Mouse (Mus musculus) kidney, embryonic 14.5 days (tissue): ENCODE data around the gene Fn3k. TPM values are rescaled to one million over a fixed set of nuclear protein-coding genes. Genes with fewer than 3 reads are reported as not detected.

ENCODE experiments used
- ATAC-seq: fragments of 200-750 bp; cut with Nextera tagmentation; 2 replicates; pipeline ENCODE4 v1.8.0; 2017; ENCODE audit warnings: moderate number of reproducible peaks, mild to moderate bottlenecking, moderate TSS enrichment, moderate library complexity; ENCODE audit not compliant: low FRiP score, low TSS enrichment
- H3K27ac ChIP-seq: fragments of 300-500 bp; sonication (generic); 2 replicates; pipeline ENCODE4 v1.5.1; 2014; ENCODE audit warnings: low read depth, mild to moderate bottlenecking, low read length, moderate library complexity, mixed read lengths
- H3K27me3 ChIP-seq: fragments of 300-500 bp; sonication (generic); 2 replicates; pipeline ENCODE4 v1.6.1; 2014; ENCODE audit warnings: mild to moderate bottlenecking, low read length; ENCODE audit not compliant: control insufficient read depth, insufficient read depth
- H3K36me3 ChIP-seq: fragments of 300-500 bp; sonication (generic); 2 replicates; pipeline ENCODE4 v1.6.1; 2014; ENCODE audit warnings: low read length, mixed read lengths; ENCODE audit not compliant: control insufficient read depth, insufficient read depth
- H3K4me1 ChIP-seq: fragments of 300-500 bp; sonication (generic); 2 replicates; pipeline ENCODE4 v1.6.1; 2014; ENCODE audit warnings: low read length, mixed read lengths; ENCODE audit not compliant: control insufficient read depth, insufficient read depth
- H3K4me2 ChIP-seq: fragments of 300-500 bp; sonication (generic); replicated peaks from 2 replicates; pipeline ENCODE4 v1.6.1; 2014; ENCODE audit warnings: low read depth, mild to moderate bottlenecking, low read length
- H3K4me3 ChIP-seq: fragments of 300-500 bp; sonication (generic); 2 replicates; pipeline ENCODE4 v1.5.1; 2014; ENCODE audit warnings: mild to moderate bottlenecking, low read length
- H3K9ac ChIP-seq: fragments of 300-500 bp; sonication (generic); 2 replicates; pipeline ENCODE4 v1.6.1; 2014; ENCODE audit warnings: low read depth, mild to moderate bottlenecking, low read length, moderate library complexity
- H3K9me3 ChIP-seq: fragments of 300-500 bp; sonication (generic); 2 replicates; pipeline ENCODE4 v1.6.1; 2016; ENCODE audit warnings: low read length; ENCODE audit not compliant: control insufficient read depth
- WGBS: fragments of 180-500 bp; shearing (Covaris S2); extraction: QIAGEN DNeasy Blood & Tissue Kit; methylation state at CpG from one replicate; pipeline ENCODE4 v1.1.7; 2014; 5-methylcytosine and 5-hydroxymethylcytosine counted together
- polyA plus RNA-seq: library from polyadenylated mRNA; unstranded; fragments of >200 nt; fragmentation: Nextera tagmentation; extraction: Ambion mirVana; gene quantifications from 2 replicates; pipeline ENCODE4 v1.2.1, GENCODE M21; 2014

Fn3k gene
- polyA plus RNA-seq, 1 experiment from 2014 or later: 0.81 TPM

GRCm38 (mm10) chr11:121417971-121418370 lies 16.7 kb upstream of the Fn3k start:
- Histone ChIP-seq H3K27me3 (no peaks in the 10 kb centered on the region), H3K27ac (no peak overlapping the region), H3K4me3 (no peak overlapping the region), H3K4me1 (no peaks in the 10 kb centered on the region; the same call in 1 of the 2 replicates), H3K4me2 (no peak overlapping the region), H3K36me3 (no peaks in the 10 kb centered on the region), H3K9me3 (no peaks in the 10 kb centered on the region), H3K9ac (no peak overlapping the region)
- no peak for ATAC-seq
- WGBS: 88% methylated on average over 5 of the region's 5 CpGs

GRCm38 (mm10) chr11:121418932-121419331 lies 15.8 kb upstream of the Fn3k start:
- 48% methylated on average over 2 of the region's 2 CpGs for WGBS
- H3K36me3 ChIP-seq: no peaks in the 10 kb centered on the region
- no peaks in the 10 kb centered on the region; the same call in 1 of the 2 replicates for H3K4me1 ChIP-seq
- H3K4me2 ChIP-seq: no peak overlapping the region
- H3K4me3 ChIP-seq: no peak overlapping the region
- H3K9me3 ChIP-seq: no peaks in the 10 kb centered on the region
- H3K27ac ChIP-seq: no peak overlapping the region
- no peaks in the 10 kb centered on the region for H3K27me3 ChIP-seq
- no peak for ATAC-seq
- H3K9ac ChIP-seq: no peak overlapping the region

GRCm38 (mm10) chr11:121420379-121420778 lies 14.3 kb upstream of the Fn3k start:
- 58% methylated on average over 5 of the region's 5 CpGs for WGBS
- Histone ChIP-seq H3K27ac (no peak overlapping the region), H3K36me3 (no peaks in the 10 kb centered on the region), H3K9me3 (no peaks in the 10 kb centered on the region), H3K4me2 (peak overlapping the region; percentile 74), H3K9ac (no peak overlapping the region), H3K4me3 (peak overlapping the region; percentile 77), H3K4me1 (no peaks in the 10 kb centered on the region; the same call in 1 of the 2 replicates), H3K27me3 (no peaks in the 10 kb centered on the region)
- no peak for ATAC-seq

GRCm38 (mm10) chr11:121420830-121421552 lies 13.7 kb upstream of the Fn3k start, which contains the start of gene Fn3krp:
TSS of gene Fn3krp (plus strand) at chr11:121421401.
- peak within 1 kb of the TSS; percentile 77 for H3K4me3 ChIP-seq
- no peaks in the 10 kb centered on the region for H3K27me3 ChIP-seq
- WGBS: 2% methylated on average over 28 of the region's 28 CpGs
- H3K9ac ChIP-seq: peak within 1 kb of the TSS; percentile 73
- H3K9me3 ChIP-seq: no peaks in the 10 kb centered on the region
- peak; percentile 99 for ATAC-seq
- H3K27ac ChIP-seq: peak within 1 kb of the TSS; percentile 73
- no peaks in the 10 kb centered on the region; the same call in 1 of the 2 replicates for H3K4me1 ChIP-seq
- H3K4me2 ChIP-seq: peak within 1 kb of the TSS; percentile 86
- no peaks in the 10 kb centered on the region for H3K36me3 ChIP-seq

- whole genome bisulfite sequencing: 1% methylated on average over 24 of the region's 28 CpGs
- ATAC-seq: no peak; the same call in 1 of the 2 replicates
- H3K36me3 ChIP-seq: no peaks in the 10 kb centered on the region
- H3K4me1 ChIP-seq: no peaks in the 10 kb centered on the region; the same call in 1 of the 2 replicates
- no peaks in the 10 kb centered on the region for H3K9me3 ChIP-seq
- H3K9ac ChIP-seq: peak overlapping the region; percentile 73
- H3K4me3 ChIP-seq: peak overlapping the region; percentile 77
- H3K27ac ChIP-seq: no peak overlapping the region; the same call in 1 of the 2 replicates
- H3K27me3 ChIP-seq: no peaks in the 10 kb centered on the region
- peak overlapping the region; percentile 86 for H3K4me2 ChIP-seq
Measured at GRCm38 (mm10) chr11:121421553-121422173, 13.1 kb upstream of the Fn3k start.

- ATAC-seq: no peak
- Histone ChIP-seq H3K9ac (no peak overlapping the region), H3K27me3 (no peaks in the 10 kb centered on the region), H3K4me3 (no peak overlapping the region), H3K4me2 (no peak overlapping the region), H3K36me3 (peaks cover 12% of the 10 kb centered on the region; the same call in 1 of the 2 replicates), H3K27ac (no peak overlapping the region), H3K9me3 (no peaks in the 10 kb centered on the region), H3K4me1 (peaks cover 8% of the 10 kb centered on the region; the same call in 1 of the 2 replicates)
- WGBS: 84% methylated on average over 4 of the region's 4 CpGs
Measured at GRCm38 (mm10) chr11:121433397-121433796, 1.3 kb upstream of the Fn3k start.

GRCm38 (mm10) chr11:121437236-121437635 lies 2.5 kb downstream of the Fn3k start:
- Histone ChIP-seq H3K36me3 (no peaks in the 10 kb centered on the region), H3K9me3 (no peaks in the 10 kb centered on the region), H3K4me3 (no peak overlapping the region), H3K4me1 (peaks cover 8% of the 10 kb centered on the region; the same call in 1 of the 2 replicates), H3K4me2 (no peak overlapping the region), H3K27ac (no peak overlapping the region), H3K9ac (no peak overlapping the region), H3K27me3 (no peaks in the 10 kb centered on the region)
- no peak for ATAC-seq
- 76% methylated on average over 5 of the region's 5 CpGs for WGBS

GRCm38 (mm10) chr11:121439686-121440292 lies 5.1 kb downstream of the Fn3k start:
- Histone ChIP-seq H3K9ac (no peak overlapping the region), H3K4me3 (no peak overlapping the region), H3K4me1 (peaks cover 3% of the 10 kb centered on the region; the same call in 1 of the 2 replicates), H3K27ac (no peak overlapping the region), H3K36me3 (no peaks in the 10 kb centered on the region), H3K9me3 (no peaks in the 10 kb centered on the region), H3K4me2 (no peak overlapping the region), H3K27me3 (no peaks in the 10 kb centered on the region; the same call in 1 of the 2 replicates)
- no peak for ATAC-seq
- 72% methylated on average over 5 of the region's 5 CpGs for WGBS
